ENCODE assay signal across 13 mouse cellular contexts in genomic region chr7:25738277-25738676, GRCm38 (mm10).
"Had no signal": no experiment of that assay in that cellular context is flagged by ENCODE, and none has a peak within 500 bp of the region (broad histone marks: within the 10 kb centered on the region; RNA-seq: fewer than 3 reads in every experiment).

No protein-coding gene starts in this region.

- H3K4me3 ChIP-seq: intestine, embryonic 15.5 days; layer of hippocampus, adult 2 months; limb, embryonic 13.5 days; midbrain, embryonic 13.5 days; neural tube, embryonic 15.5 days had no signal

- H3K9me3 ChIP-seq: intestine, embryonic 15.5 days; limb, embryonic 13.5 days; midbrain, embryonic 13.5 days; neural tube, embryonic 15.5 days had no signal

- DNase-seq: kidney, adult 8-10 months; kidney, postnatal 36 days; left cerebral cortex, postnatal 4 days; lung, adult 18-20 months; lung, postnatal 36 days; spleen, adult 18-20 months; thymus, adult 18-20 months; thymus, postnatal 14 days had no signal

- H3K27ac ChIP-seq: intestine, embryonic 15.5 days; layer of hippocampus, adult 2 months; limb, embryonic 13.5 days; midbrain, embryonic 13.5 days; neural tube, embryonic 15.5 days had no signal

- H3K27me3 ChIP-seq: intestine, embryonic 15.5 days; limb, embryonic 13.5 days; midbrain, embryonic 13.5 days; neural tube, embryonic 15.5 days had no signal

- H3K4me1 ChIP-seq: intestine, embryonic 15.5 days; limb, embryonic 13.5 days; midbrain, embryonic 13.5 days; neural tube, embryonic 15.5 days had no signal

- ATAC-seq: intestine, embryonic 15.5 days; midbrain, embryonic 13.5 days had no signal

- H3K9ac ChIP-seq: intestine, embryonic 15.5 days; limb, embryonic 13.5 days; midbrain, embryonic 13.5 days; neural tube, embryonic 15.5 days had no signal

- H3K4me2 ChIP-seq: intestine, embryonic 15.5 days; limb, embryonic 13.5 days; midbrain, embryonic 13.5 days; neural tube, embryonic 15.5 days had no signal
